Mouse (Mus musculus) kidney, postnatal 25 days (tissue): ENCODE results near the gene Pa2g4.
"Not testable (repeated sequence)": the region's sequence is repeated elsewhere in the genome, so short reads cannot be mapped to it uniquely, and the experiment has no call there.

Source experiments
- DNase-seq, 2 experiments: peaks; one replicate each; pipeline ENCODE4 v3.0.0; 2021; ENCODE audit warnings: mixed read lengths in 2 of 2

Gene Pa2g4

GRCm38 (mm10) chr10:128565788-128566531, at the start of gene Pa2g4:
TSS of gene Pa2g4 (minus strand) at chr10:128565987.
- peak; percentile 96 to 99 for DNase-seq

GRCm38 (mm10) chr10:128614934-128615333, 49.1 kb upstream of the Pa2g4 start:
- DNase-seq = no peak

GRCm38 (mm10) chr10:128613820-128614219, 48.0 kb upstream of the Pa2g4 start:
- DNase-seq = not testable (repeated sequence)

GRCm38 (mm10) chr10:128613154-128613440, 47.3 kb upstream of the Pa2g4 start:
- no peak for DNase-seq

GRCm38 (mm10) chr10:128612433-128613153, 46.8 kb upstream of the Pa2g4 start:
- DNase-seq = peak; percentile 76 to 81

- DNase-seq = no peak
Observed at GRCm38 (mm10) chr10:128606483-128606882, 40.7 kb upstream of the Pa2g4 start.

GRCm38 (mm10) chr10:128602470-128603128, 36.8 kb upstream of the Pa2g4 start:
- DNase-seq = no peak

GRCm38 (mm10) chr10:128601499-128601898, 35.7 kb upstream of the Pa2g4 start:
- DNase-seq = no peak

- no peak for DNase-seq
Observed at GRCm38 (mm10) chr10:128598476-128598875, 32.7 kb upstream of the Pa2g4 start.

GRCm38 (mm10) chr10:128592797-128593196, 27.0 kb upstream of the Pa2g4 start:
- DNase-seq = no peak

GRCm38 (mm10) chr10:128591436-128591835, 25.6 kb upstream of the Pa2g4 start:
- DNase-seq = no peak

GRCm38 (mm10) chr10:128590193-128590690, 24.5 kb upstream of the Pa2g4 start:
- DNase-seq = peak; percentile 82 to 83

- peak; percentile 79 to 90 for DNase-seq
Observed at GRCm38 (mm10) chr10:128589464-128590192, 23.8 kb upstream of the Pa2g4 start, which contains the start of gene Erbb3. TSS of gene Erbb3 (minus strand) at chr10:128589652.

GRCm38 (mm10) chr10:128588775-128589463, 23.1 kb upstream of the Pa2g4 start:
- peak; percentile 70 to 82 for DNase-seq

GRCm38 (mm10) chr10:128588136-128588535, 22.3 kb upstream of the Pa2g4 start:
- peak; percentile 38 to 60 for DNase-seq

- DNase-seq = peak; percentile 77 to 90
Observed at GRCm38 (mm10) chr10:128587697-128588096, 21.9 kb upstream of the Pa2g4 start.

GRCm38 (mm10) chr10:128587120-128587519, 21.3 kb upstream of the Pa2g4 start:
- no peak for DNase-seq

- DNase-seq = no peak
Observed at GRCm38 (mm10) chr10:128586546-128586945, 20.8 kb upstream of the Pa2g4 start.

GRCm38 (mm10) chr10:128584386-128584785, 18.6 kb upstream of the Pa2g4 start:
- peak; percentile 72 to 87 for DNase-seq

- peak; percentile 89 to 95 for DNase-seq
Observed at GRCm38 (mm10) chr10:128583644-128584043, 17.9 kb upstream of the Pa2g4 start.

- DNase-seq = no peak
Observed at GRCm38 (mm10) chr10:128579731-128580130, 13.9 kb upstream of the Pa2g4 start.

GRCm38 (mm10) chr10:128579298-128579697, 13.5 kb upstream of the Pa2g4 start:
- no peak for DNase-seq
